Mouse (Mus musculus) ES-E14 (cell line): Measurements from ENCODE around the gene Ccdc8.

Experiments
- CHD2 ChIP-seq: IDR thresholded peaks from 2 replicates; pipeline ENCODE4 v1.6.1; 2014; ENCODE audit warnings: mild to moderate bottlenecking, low read depth, low read length, inconsistent platforms
- HCFC1 ChIP-seq: IDR thresholded peaks from 2 replicates; pipeline ENCODE4 v1.6.1; 2012; ENCODE audit warnings: low read length, inconsistent platforms, borderline replicate concordance; ENCODE audit not compliant: insufficient read depth
- ZC3H11A ChIP-seq: IDR thresholded peaks from 2 replicates; pipeline ENCODE4 v1.6.1; 2012; ENCODE audit warnings: low read depth, mild to moderate bottlenecking, inconsistent platforms, low read length, borderline replicate concordance
- ZNF384 ChIP-seq: IDR thresholded peaks from 2 replicates; pipeline ENCODE4 v1.6.1; 2012; ENCODE audit warnings: low read depth, low read length, inconsistent platforms

DNA sequence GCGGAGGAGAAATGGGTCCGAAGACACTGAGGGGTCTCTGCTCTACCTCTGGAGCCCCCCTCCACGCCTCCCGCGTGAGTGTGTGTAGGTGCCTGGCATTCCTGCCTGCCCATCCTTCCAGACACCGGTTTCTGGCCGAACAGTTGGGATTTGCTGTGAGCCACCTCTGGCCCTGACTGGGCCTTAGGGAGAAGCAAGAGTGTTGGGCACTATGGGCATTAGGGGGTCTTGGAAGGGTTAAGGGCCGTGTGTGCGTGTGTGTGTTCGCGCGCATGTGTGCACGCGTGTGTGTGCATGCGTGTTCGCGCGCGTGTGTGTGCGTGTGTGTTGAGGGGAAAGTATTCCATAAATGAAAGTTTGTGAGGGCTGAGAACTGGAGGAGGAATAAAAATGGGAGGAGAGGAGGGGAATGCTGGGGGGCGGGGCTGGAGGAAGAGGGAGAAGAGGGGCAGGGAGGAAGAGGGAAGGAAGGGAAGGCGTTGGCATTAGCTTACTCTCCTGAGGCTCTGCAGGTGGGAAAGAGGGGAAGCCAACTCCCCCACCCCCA is 45.1 kb upstream of the Ccdc8 start:
- TF ChIP-seq HCFC1 (no peak), ZC3H11A (no peak), CHD2 (no peak), ZNF384 (no peak)
